Mouse (Mus musculus) brain, embryonic 14.5 days (tissue): ENCODE data around the gene Gm9945.

ENCODE experiments used
- CTCF ChIP-seq: fragments of 200-500 bp; IDR thresholded peaks from 2 replicates; pipeline ENCODE4 v1.5.1; 2012; ENCODE audit warnings: inconsistent platforms, mild to moderate bottlenecking, moderate library complexity, borderline replicate concordance; ENCODE audit not compliant: insufficient read depth, insufficient read length; ENCODE audit errors: extremely low read depth
- POLR2A ChIP-seq: fragments of 200-500 bp; IDR thresholded peaks from 2 replicates; pipeline ENCODE4 v1.6.1; 2012; ENCODE audit warnings: mild to moderate bottlenecking, inconsistent platforms, borderline replicate concordance; ENCODE audit not compliant: poor library complexity, insufficient read depth, insufficient read length, severe bottlenecking; ENCODE audit errors: extremely low read depth

DNA sequence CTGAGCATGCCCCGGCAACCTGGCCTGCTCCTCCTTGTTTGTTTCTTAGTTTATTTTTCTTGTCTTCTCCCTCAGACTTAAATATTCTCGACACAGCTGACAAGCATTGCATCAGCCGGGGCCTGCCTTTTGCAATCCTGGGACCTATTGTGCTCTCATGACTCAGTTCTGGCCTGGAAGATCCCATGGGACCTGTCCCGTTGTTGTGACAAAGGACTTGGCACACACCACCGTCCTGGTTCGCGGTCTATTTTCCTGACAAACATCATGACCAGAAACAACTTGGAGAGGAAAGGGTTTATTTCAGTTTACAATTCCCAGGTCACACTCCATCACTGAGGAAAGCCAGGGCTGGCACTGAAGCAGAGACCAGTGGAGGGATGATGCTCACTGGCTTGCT is 28.2 kb downstream of the Gm9945 start:
- TF ChIP-seq CTCF (no peak), POLR2A (no peak)
